Mouse (Mus musculus): ENCODE measurements at regions not wholly inside any gene's neighbourhood (a gene's known extent, or its start where the extent isn't known, plus 50 kb on each side); places are given as distances from the start of the nearest gene placed in this dataset.

- H3K4me3 ChIP-seq (replicated peaks; ENCODE audit: low read length), result no peak overlapping the region
- no peaks in the 10 kb centered on the region for H3K9me3 ChIP-seq (ENCODE audit: low read length)
- H3K36me3 ChIP-seq (ENCODE audit: insufficient read depth, low read length), result no peaks in the 10 kb centered on the region
- no peak for TF ChIP-seq POU5F1 (IDR thresholded peaks at IDR 0.05; ENCODE audit: borderline replicate concordance, low read length)
- no peak for TF ChIP-seq NANOG (IDR thresholded peaks at IDR 0.05; ENCODE audit: borderline replicate concordance, low read length)
- TF ChIP-seq CTCF (conservative IDR thresholded peaks at IDR 0.05; ENCODE audit: low read length), result no peak
- no peaks in the 10 kb centered on the region for H3K27me3 ChIP-seq (ENCODE audit: insufficient read depth, low read length)
- H3K4me1 ChIP-seq (replicated peaks; ENCODE audit: low read depth, low read length), result no peaks in the 10 kb centered on the region
Observed at GRCm38 (mm10) chr4:127598610-127599009, 240.6 kb upstream of the Gjb5 start.

DNA sequence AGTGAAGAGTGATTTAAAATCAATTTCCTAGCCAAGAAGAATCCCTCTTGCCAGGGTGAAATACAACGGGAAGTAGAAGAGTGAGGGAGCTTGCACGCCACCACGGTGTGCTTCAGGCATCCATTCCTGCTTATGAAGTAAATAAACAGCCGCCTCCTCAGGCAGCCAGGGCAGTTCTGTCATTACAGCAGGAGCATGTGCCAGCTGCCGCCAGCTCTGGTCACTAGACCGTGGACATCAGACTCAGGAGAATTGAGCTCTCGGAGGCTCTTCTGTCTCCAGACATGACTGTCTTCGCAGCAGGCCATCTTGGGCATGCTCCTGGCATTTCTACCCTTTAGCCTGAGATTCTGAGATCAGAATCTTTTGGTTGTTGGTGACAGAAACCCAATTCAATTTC, 236.1 kb upstream of the Gjb5 start:
- Histone ChIP-seq H3K36me3 (ENCODE audit: insufficient read depth, low read length) (no peaks in the 10 kb centered on the region), H3K4me3 (replicated peaks; ENCODE audit: low read length) (no peak overlapping the region), H3K27me3 (ENCODE audit: insufficient read depth, low read length) (no peaks in the 10 kb centered on the region), H3K4me1 (replicated peaks; ENCODE audit: low read depth, low read length) (no peaks in the 10 kb centered on the region), H3K9me3 (ENCODE audit: low read length) (no peaks in the 10 kb centered on the region)
- TF ChIP-seq POU5F1 (IDR thresholded peaks at IDR 0.05; ENCODE audit: borderline replicate concordance, low read length) (no peak), NANOG (IDR thresholded peaks at IDR 0.05; ENCODE audit: borderline replicate concordance, low read length) (no peak), CTCF (conservative IDR thresholded peaks at IDR 0.05; ENCODE audit: low read length) (no peak)

DNA sequence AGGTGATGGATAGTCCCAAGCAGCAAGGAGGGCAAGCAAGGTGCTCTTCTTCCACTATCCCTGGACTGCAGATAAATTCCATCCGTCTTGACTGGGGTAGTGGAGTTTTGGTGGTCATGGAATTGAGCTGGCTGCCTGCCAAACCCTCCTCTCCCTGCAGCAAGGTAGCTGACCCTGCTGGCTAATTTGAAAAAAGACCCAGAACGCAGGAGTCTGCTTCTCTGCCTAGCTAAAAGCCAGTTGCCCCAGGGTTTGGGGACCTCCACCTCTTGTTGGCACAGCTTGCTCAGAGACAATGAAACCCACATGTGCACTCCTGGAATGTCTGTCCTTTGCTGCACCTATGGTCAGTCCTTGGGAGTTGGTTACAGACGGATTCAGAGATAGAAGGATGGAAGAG, 233.6 kb upstream of the Gjb5 start:
- H3K36me3 ChIP-seq (ENCODE audit: insufficient read depth, low read length), result no peaks in the 10 kb centered on the region
- TF ChIP-seq POU5F1 (IDR thresholded peaks at IDR 0.05; ENCODE audit: borderline replicate concordance, low read length) (no peak), CTCF (conservative IDR thresholded peaks at IDR 0.05; ENCODE audit: low read length) (no peak), NANOG (IDR thresholded peaks at IDR 0.05; ENCODE audit: borderline replicate concordance, low read length) (no peak)
- no peaks in the 10 kb centered on the region for H3K4me1 ChIP-seq (replicated peaks; ENCODE audit: low read depth, low read length)
- no peak overlapping the region for H3K4me3 ChIP-seq (replicated peaks; ENCODE audit: low read length)
- H3K9me3 ChIP-seq (ENCODE audit: low read length), result no peaks in the 10 kb centered on the region
- no peaks in the 10 kb centered on the region for H3K27me3 ChIP-seq (ENCODE audit: insufficient read depth, low read length)

- H3K27me3 ChIP-seq (ENCODE audit: insufficient read depth, low read length), result no peaks in the 10 kb centered on the region
- H3K4me3 ChIP-seq (replicated peaks; ENCODE audit: low read length), result no peak overlapping the region
- TF ChIP-seq NANOG (IDR thresholded peaks at IDR 0.05; ENCODE audit: borderline replicate concordance, low read length), result no peak
- no peak for TF ChIP-seq CTCF (conservative IDR thresholded peaks at IDR 0.05; ENCODE audit: low read length)
- no peak for TF ChIP-seq POU5F1 (IDR thresholded peaks at IDR 0.05; ENCODE audit: borderline replicate concordance, low read length)
- H3K4me1 ChIP-seq (replicated peaks; ENCODE audit: low read depth, low read length), result no peaks in the 10 kb centered on the region
- no peaks in the 10 kb centered on the region for H3K36me3 ChIP-seq (ENCODE audit: insufficient read depth, low read length)
- peaks cover 21% of the 10 kb centered on the region for H3K9me3 ChIP-seq (ENCODE audit: low read length)
Observed at GRCm38 (mm10) chr4:127586822-127587221, 228.8 kb upstream of the Gjb5 start.

- Histone ChIP-seq H3K36me3 (ENCODE audit: insufficient read depth, low read length) (no peaks in the 10 kb centered on the region), H3K27me3 (ENCODE audit: insufficient read depth, low read length) (no peaks in the 10 kb centered on the region), H3K4me3 (replicated peaks; ENCODE audit: low read length) (no peak overlapping the region), H3K4me1 (replicated peaks; ENCODE audit: low read depth, low read length) (no peaks in the 10 kb centered on the region), H3K9me3 (ENCODE audit: low read length) (no peaks in the 10 kb centered on the region)
- TF ChIP-seq NANOG (IDR thresholded peaks at IDR 0.05; ENCODE audit: borderline replicate concordance, low read length), result no peak
- no peak for TF ChIP-seq CTCF (conservative IDR thresholded peaks at IDR 0.05; ENCODE audit: low read length)
- no peak for TF ChIP-seq POU5F1 (IDR thresholded peaks at IDR 0.05; ENCODE audit: borderline replicate concordance, low read length)
Observed at GRCm38 (mm10) chr4:127576521-127576920, 218.5 kb upstream of the Gjb5 start.

GRCm38 (mm10) chr4:127562602-127563001, 204.6 kb upstream of the Gjb5 start:
- Histone ChIP-seq H3K9me3 (ENCODE audit: low read length) (no peaks in the 10 kb centered on the region), H3K27me3 (ENCODE audit: insufficient read depth, low read length) (no peaks in the 10 kb centered on the region), H3K36me3 (ENCODE audit: insufficient read depth, low read length) (no peaks in the 10 kb centered on the region), H3K4me1 (replicated peaks; ENCODE audit: low read depth, low read length) (no peaks in the 10 kb centered on the region), H3K4me3 (replicated peaks; ENCODE audit: low read length) (no peak overlapping the region)
- TF ChIP-seq NANOG (IDR thresholded peaks at IDR 0.05; ENCODE audit: borderline replicate concordance, low read length) (no peak), CTCF (conservative IDR thresholded peaks at IDR 0.05; ENCODE audit: low read length) (no peak), POU5F1 (IDR thresholded peaks at IDR 0.05; ENCODE audit: borderline replicate concordance, low read length) (no peak)

GRCm38 (mm10) chr4:127558572-127558971, 200.6 kb upstream of the Gjb5 start:
- no peaks in the 10 kb centered on the region for H3K4me1 ChIP-seq (replicated peaks; ENCODE audit: low read depth, low read length)
- H3K9me3 ChIP-seq (ENCODE audit: low read length), result no peaks in the 10 kb centered on the region
- H3K36me3 ChIP-seq (ENCODE audit: insufficient read depth, low read length), result no peaks in the 10 kb centered on the region
- no peaks in the 10 kb centered on the region for H3K27me3 ChIP-seq (ENCODE audit: insufficient read depth, low read length)
- no peak for TF ChIP-seq CTCF (conservative IDR thresholded peaks at IDR 0.05; ENCODE audit: low read length)
- TF ChIP-seq POU5F1 (IDR thresholded peaks at IDR 0.05; ENCODE audit: borderline replicate concordance, low read length), result no peak
- no peak for TF ChIP-seq NANOG (IDR thresholded peaks at IDR 0.05; ENCODE audit: borderline replicate concordance, low read length)
- no peak overlapping the region for H3K4me3 ChIP-seq (replicated peaks; ENCODE audit: low read length)

GRCm38 (mm10) chr4:127552456-127553225, 194.7 kb upstream of the Gjb5 start:
- TF ChIP-seq NANOG (IDR thresholded peaks at IDR 0.05; ENCODE audit: borderline replicate concordance, low read length) (no peak), POU5F1 (IDR thresholded peaks at IDR 0.05; ENCODE audit: borderline replicate concordance, low read length) (no peak), CTCF (conservative IDR thresholded peaks at IDR 0.05; ENCODE audit: low read length) (no peak)
- Histone ChIP-seq H3K4me1 (replicated peaks; ENCODE audit: low read depth, low read length) (no peaks in the 10 kb centered on the region), H3K4me3 (replicated peaks; ENCODE audit: low read length) (no peak overlapping the region), H3K9me3 (ENCODE audit: low read length) (no peaks in the 10 kb centered on the region), H3K27me3 (ENCODE audit: insufficient read depth, low read length) (no peaks in the 10 kb centered on the region), H3K36me3 (ENCODE audit: insufficient read depth, low read length) (no peaks in the 10 kb centered on the region)

DNA sequence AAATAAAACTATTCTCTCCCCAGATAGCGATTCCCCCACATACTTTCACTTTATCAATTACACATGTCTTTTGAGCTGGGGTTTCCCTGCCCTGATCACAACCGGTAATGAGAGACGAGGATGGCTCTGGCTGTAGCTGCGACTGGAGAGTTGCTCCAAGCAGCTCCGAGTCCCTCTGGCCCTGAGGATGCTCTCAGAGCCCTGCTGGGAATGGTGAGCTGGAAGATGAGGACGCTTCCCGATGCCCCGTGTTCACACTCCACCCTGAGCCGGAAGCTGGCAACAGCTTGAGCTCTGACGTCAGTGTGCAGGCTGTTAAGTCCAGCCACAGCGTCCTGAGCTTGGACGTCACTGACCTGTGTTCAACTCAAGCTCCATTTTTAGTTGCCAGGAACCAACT, 191.6 kb upstream of the Gjb5 start:
- no peak overlapping the region for H3K4me3 ChIP-seq (replicated peaks; ENCODE audit: low read length)
- H3K4me1 ChIP-seq (replicated peaks; ENCODE audit: low read depth, low read length), result no peaks in the 10 kb centered on the region
- H3K36me3 ChIP-seq (ENCODE audit: insufficient read depth, low read length), result no peaks in the 10 kb centered on the region
- no peaks in the 10 kb centered on the region for H3K27me3 ChIP-seq (ENCODE audit: insufficient read depth, low read length)
- TF ChIP-seq NANOG (IDR thresholded peaks at IDR 0.05; ENCODE audit: borderline replicate concordance, low read length) (no peak), POU5F1 (IDR thresholded peaks at IDR 0.05; ENCODE audit: borderline replicate concordance, low read length) (no peak), CTCF (conservative IDR thresholded peaks at IDR 0.05; ENCODE audit: low read length) (no peak)
- H3K9me3 ChIP-seq (ENCODE audit: low read length), result no peaks in the 10 kb centered on the region
